Mouse (Mus musculus) midbrain, embryonic 15.5 days (tissue): ENCODE measurements around the gene Commd7. TPM values are rescaled to one million over a fixed set of nuclear protein-coding genes. Genes with fewer than 3 reads are reported as not detected.

Source experiments
- ATAC-seq: fragments of 200-750 bp; cut with Nextera tagmentation; replicated peaks from 2 replicates; pipeline ENCODE4 v1.8.0; 2017; ENCODE audit warnings: moderate TSS enrichment
- H3K27ac ChIP-seq: fragments of 300-500 bp; sonication (generic); 2 replicates; pipeline ENCODE4 v1.5.1; 2015; ENCODE audit warnings: mild to moderate bottlenecking, inconsistent platforms
- H3K27me3 ChIP-seq: fragments of 300-500 bp; sonication (generic); replicated peaks from 2 replicates; pipeline ENCODE4 v1.6.1; 2015; ENCODE audit warnings: inconsistent platforms
- H3K36me3 ChIP-seq: fragments of 300-500 bp; sonication (generic); replicated peaks from 2 replicates; pipeline ENCODE4 v1.6.1; 2015; ENCODE audit warnings: inconsistent platforms
- H3K4me1 ChIP-seq: fragments of 300-500 bp; sonication (generic); 2 replicates; pipeline ENCODE4 v1.6.1; 2015; ENCODE audit warnings: inconsistent platforms
- H3K4me2 ChIP-seq: fragments of 300-500 bp; sonication (generic); 2 replicates; pipeline ENCODE4 v1.6.1; 2015; ENCODE audit warnings: inconsistent platforms, mild to moderate bottlenecking, moderate library complexity
- H3K4me3 ChIP-seq: fragments of 300-500 bp; sonication (generic); 2 replicates; pipeline ENCODE4 v1.5.1; 2015; ENCODE audit warnings: mild to moderate bottlenecking, inconsistent platforms
- H3K9ac ChIP-seq: fragments of 300-500 bp; sonication (generic); 2 replicates; pipeline ENCODE4 v1.6.1; 2015; ENCODE audit warnings: mild to moderate bottlenecking, inconsistent platforms
- H3K9me3 ChIP-seq: fragments of 300-500 bp; sonication (generic); 2 replicates; pipeline ENCODE4 v1.6.1; 2016; ENCODE audit warnings: inconsistent platforms
- WGBS: fragments of 180-500 bp; shearing (Covaris S2); methylation state at CpG from one replicate; pipeline ENCODE4 v1.1.7; 2015; ENCODE audit warnings: mixed read lengths; 5-methylcytosine and 5-hydroxymethylcytosine counted together
- polyA plus RNA-seq: library from polyadenylated mRNA; unstranded; fragments of >200 nt; fragmentation: Nextera tagmentation; extraction: Ambion mirVana; gene quantifications from 2 replicates; pipeline ENCODE4 v1.2.1, GENCODE M21; 2015

Commd7 gene
- polyA plus RNA-seq, 1 experiment from 2014 or later, result 98.5 TPM

DNA sequence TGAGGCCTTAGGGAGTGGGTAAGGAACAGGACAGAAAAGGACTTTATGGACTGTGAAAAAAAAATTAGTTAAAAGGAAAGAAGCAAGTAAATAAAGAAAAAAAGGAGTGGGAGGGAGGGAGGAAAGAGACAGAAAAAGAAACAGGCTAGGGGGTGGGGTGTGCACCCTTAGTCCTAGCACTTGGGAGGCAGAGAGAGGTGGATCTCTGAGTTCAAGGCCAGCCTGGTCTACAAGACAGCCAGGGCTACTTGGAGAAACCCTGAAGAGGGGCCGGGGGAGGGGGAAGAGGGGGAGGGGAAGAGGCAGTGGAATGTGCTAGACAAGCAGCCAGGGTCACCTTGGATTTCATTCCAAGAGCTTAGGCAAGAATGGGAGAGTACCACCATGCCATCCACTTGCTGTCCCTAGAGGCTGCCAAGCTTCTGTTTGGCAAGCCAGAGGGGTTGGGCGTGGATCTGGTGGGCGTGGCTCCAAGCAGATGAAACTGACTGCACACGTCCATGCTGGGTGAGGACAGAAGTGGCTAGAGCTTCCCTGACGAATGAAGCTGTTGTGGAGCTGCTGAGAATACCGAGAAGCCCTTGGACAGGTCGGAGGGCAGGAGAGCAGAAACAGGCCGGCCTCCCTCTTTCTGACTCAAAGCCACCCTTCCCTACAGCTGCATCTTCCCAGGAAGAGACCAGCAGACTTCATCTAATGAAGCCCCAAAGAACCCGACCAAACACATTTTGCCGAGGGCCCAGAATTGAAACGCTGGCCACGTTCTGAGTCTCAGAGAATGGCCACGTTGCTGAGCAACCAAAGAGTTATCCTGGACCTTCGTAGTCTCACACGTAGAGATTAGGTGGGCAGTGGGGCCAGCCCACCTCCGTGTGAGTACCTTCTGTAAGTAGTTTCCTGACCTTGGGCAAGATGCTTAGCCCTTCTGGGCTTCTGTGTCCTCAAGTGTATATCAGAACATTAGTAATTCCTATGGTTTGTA lies 31.6 kb downstream of the Commd7 start:
- Histone ChIP-seq H3K9me3 (no peaks in the 10 kb centered on the region), H3K4me1 (peaks cover 13% of the 10 kb centered on the region), H3K4me3 (no peak overlapping the region), H3K36me3 (no peaks in the 10 kb centered on the region), H3K27ac (peak overlapping the region; percentile 67), H3K27me3 (no peaks in the 10 kb centered on the region), H3K9ac (no peak overlapping the region), H3K4me2 (no peak overlapping the region)
- ATAC-seq, result peak; percentile 51
- 25% methylated on average over 16 of the region's 16 CpGs for WGBS

DNA sequence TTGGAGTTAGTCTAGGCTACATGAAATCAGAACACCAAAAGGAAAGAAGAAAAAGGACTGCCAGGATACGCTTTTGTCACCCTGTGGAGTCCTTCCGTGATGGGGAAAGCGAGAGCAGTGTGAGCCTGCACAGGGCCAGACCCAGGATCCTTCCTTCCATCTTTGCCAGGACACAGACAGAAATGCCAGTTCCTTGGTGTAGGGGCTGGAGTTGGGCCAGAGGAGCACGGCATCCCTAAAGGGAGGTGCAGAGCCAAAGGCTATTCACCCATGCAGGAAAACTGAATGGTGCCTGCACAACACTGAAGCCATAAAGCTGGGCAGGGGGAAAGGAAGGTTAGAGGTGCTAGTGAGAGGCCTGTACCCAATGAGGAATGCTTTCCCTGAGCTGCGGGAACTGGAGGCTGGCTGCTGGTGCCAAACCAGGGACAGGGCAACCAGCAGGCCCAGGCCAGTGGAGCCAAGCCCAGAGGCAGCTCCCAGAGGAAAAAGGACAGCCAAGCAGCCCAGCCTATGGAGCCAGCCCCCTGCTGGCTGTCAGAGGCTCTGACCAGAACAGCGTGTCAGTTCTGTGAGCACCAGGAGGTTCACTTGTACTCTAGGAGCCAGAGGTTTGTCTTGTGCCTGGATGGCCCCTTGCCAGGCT lies 32.4 kb downstream of the Commd7 start:
- WGBS, result 54% methylated on average over 6 of the region's 6 CpGs
- peak; percentile 69; the same call in 1 of the 2 replicates for ATAC-seq
- H3K27me3 ChIP-seq, result no peaks in the 10 kb centered on the region
- H3K9ac ChIP-seq, result no peak overlapping the region
- H3K4me1 ChIP-seq, result peaks cover 13% of the 10 kb centered on the region
- no peak overlapping the region for H3K4me2 ChIP-seq
- H3K4me3 ChIP-seq, result no peak overlapping the region
- H3K27ac ChIP-seq, result peak overlapping the region; percentile 49
- no peaks in the 10 kb centered on the region for H3K9me3 ChIP-seq
- no peaks in the 10 kb centered on the region for H3K36me3 ChIP-seq

DNA sequence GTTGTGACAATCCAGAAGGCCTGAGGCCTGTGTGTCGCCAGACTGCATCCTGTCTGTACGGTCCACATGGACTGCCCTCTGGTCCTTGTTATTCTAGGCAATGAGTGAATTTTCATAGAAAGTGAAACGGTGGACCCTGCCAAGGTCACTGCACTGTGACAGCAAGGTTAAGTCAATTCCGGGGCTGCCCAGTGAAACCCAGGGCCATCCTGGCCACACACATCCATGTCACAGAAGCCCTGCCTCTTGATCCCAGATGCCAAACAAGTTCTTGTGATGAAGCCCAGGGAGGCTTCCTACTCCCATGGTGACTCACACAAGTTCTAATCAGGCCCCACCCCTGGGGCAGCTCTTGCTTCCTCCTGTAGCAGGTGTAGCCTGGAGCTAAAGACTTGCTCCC lies 35.0 kb downstream of the Commd7 start:
- H3K4me1 ChIP-seq, result peaks cover 17% of the 10 kb centered on the region
- no peak overlapping the region for H3K4me2 ChIP-seq
- H3K27me3 ChIP-seq, result no peaks in the 10 kb centered on the region
- no peak overlapping the region for H3K4me3 ChIP-seq
- no peak overlapping the region for H3K27ac ChIP-seq
- ATAC-seq, result no peak
- no peaks in the 10 kb centered on the region for H3K36me3 ChIP-seq
- 86% methylated on average over 4 of the region's 4 CpGs for WGBS
- H3K9me3 ChIP-seq, result no peaks in the 10 kb centered on the region
- no peak overlapping the region for H3K9ac ChIP-seq

DNA sequence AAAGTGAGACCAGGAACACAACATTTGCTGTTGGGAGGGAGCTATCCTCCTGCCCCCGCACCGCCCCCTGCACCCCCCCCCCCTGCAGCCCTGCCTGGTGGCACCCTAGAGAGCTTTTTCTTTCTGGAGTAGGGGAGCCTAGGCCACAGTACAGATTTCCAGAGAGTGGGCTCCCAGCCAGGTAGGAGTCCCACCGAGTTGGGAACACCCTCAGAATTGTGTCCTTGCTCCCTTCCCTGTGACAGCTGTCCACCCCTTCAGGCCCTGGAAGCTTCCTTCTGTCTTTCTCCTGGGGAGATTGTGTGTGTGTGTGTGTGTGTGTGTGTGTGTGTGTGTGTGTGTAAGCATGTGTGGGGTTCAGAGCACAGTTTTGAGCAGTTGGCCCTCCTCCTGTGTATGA lies 35.6 kb downstream of the Commd7 start:
- Histone ChIP-seq H3K4me1 (peaks cover 17% of the 10 kb centered on the region), H3K27me3 (no peaks in the 10 kb centered on the region), H3K9me3 (no peaks in the 10 kb centered on the region), H3K4me2 (no peak overlapping the region), H3K27ac (no peak overlapping the region), H3K9ac (no peak overlapping the region), H3K4me3 (no peak overlapping the region), H3K36me3 (no peaks in the 10 kb centered on the region)
- ATAC-seq, result no peak
- 75% methylated on average over 3 of the region's 3 CpGs for WGBS

DNA sequence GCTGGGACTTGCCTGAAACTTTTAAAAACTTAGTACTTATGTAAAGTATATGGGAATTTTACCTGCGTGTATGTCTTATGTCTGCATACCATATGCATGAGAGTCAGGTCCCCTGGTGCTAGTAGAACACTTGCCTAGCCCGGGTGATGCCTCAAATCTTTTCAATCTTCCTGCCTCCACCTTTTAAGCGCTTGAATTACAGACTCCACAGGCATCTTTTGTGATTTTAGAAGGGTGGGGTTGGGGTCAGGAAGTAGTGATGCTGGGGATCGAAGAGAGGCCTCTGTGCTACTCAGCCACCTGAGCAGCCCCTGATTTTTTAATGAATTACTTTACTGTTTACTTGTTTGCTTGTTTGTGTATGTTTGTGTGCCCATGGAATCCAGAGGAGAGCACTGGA lies 37.6 kb downstream of the Commd7 start:
- Histone ChIP-seq H3K4me2 (no peak overlapping the region), H3K4me1 (peaks cover 5% of the 10 kb centered on the region), H3K9ac (no peak overlapping the region), H3K36me3 (no peaks in the 10 kb centered on the region), H3K27ac (no peak overlapping the region), H3K9me3 (no peaks in the 10 kb centered on the region), H3K4me3 (no peak overlapping the region), H3K27me3 (no peaks in the 10 kb centered on the region)
- ATAC-seq, result no peak
- WGBS, result 40% methylated on average over 4 of the region's 4 CpGs

DNA sequence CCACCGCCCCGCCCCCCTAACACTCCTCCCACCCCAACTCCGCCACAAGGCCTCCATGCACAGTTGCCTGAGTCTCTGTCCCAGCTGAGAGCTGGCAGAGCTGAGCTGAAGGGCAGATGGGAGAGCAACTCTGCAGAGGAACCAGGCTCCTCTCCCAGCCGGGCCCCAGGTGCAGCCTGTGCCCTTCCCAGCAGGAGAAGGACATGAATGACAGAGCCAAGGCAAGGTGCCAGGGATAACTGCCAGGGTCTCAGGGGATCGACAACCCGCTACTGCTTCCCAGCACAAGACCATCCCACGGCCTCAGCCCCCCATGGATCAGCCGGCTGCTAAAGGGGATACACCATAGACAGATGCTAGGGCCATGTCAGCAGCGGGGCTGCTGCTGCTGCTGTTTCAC lies 39.4 kb downstream of the Commd7 start:
- Histone ChIP-seq H3K36me3 (no peaks in the 10 kb centered on the region), H3K9me3 (no peaks in the 10 kb centered on the region), H3K27me3 (no peaks in the 10 kb centered on the region), H3K27ac (0 out of 2 replicates have a peak overlapping the region, but pooled peaks have one; percentile 15), H3K4me2 (no peak overlapping the region), H3K9ac (no peak overlapping the region), H3K4me1 (peaks cover 5% of the 10 kb centered on the region; the same call in 1 of the 2 replicates), H3K4me3 (no peak overlapping the region)
- ATAC-seq, result peak; percentile 72
- WGBS, result 26% methylated on average over 9 of the region's 9 CpGs

DNA sequence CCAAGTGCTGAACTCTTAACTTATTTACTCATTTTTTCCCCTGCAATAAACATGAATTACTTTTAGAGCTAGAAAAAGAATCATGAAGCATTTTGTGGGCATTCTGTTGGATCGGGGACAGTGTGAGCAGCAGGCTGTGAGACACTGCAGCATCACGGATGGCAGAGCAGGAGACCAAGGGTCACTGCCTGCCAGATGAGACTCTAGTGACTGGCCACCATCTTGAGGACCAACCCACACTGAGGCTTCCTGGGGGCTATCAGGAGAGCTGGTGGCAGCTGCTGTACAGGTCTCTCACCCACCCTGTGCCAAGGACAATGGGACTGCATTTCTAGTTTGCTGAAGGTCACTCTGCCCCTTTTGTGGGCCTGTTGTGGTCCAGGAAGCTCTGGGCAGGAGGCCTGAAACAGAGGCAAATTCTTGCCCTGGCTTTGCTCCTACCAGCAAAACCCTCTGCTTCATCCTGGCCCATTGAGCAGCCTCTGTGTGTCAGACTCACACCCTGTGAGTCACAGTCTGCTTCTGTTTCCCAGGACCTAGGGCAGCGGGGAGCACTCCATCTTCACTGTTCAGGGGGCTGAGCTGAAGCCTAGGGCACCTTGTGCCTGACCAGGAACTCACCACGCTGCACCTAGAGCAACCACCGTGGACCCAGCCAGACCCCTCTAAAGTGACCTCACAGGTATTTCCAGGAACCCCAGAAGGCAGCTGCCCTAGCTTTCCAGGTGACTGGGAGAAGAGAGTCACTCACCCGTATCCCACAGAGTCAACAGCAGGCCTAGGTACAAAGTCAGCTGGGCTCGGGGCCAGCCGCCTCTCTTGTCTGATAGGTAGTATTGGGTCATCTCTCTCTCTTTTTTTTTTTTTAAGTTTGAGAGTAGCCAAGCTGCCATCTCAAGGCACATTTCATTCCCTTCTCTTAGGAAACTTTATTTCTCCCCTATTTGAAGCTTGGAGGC lies 40.2 kb downstream of the Commd7 start:
- no peak for ATAC-seq
- Histone ChIP-seq H3K9me3 (no peaks in the 10 kb centered on the region), H3K4me2 (no peak overlapping the region), H3K27ac (0 out of 2 replicates have a peak overlapping the region, but pooled peaks have one; percentile 8), H3K4me3 (no peak overlapping the region), H3K4me1 (peaks cover 5% of the 10 kb centered on the region; the same call in 1 of the 2 replicates), H3K27me3 (no peaks in the 10 kb centered on the region), H3K9ac (no peak overlapping the region), H3K36me3 (no peaks in the 10 kb centered on the region)
- WGBS, result 77% methylated on average over 8 of the region's 8 CpGs

DNA sequence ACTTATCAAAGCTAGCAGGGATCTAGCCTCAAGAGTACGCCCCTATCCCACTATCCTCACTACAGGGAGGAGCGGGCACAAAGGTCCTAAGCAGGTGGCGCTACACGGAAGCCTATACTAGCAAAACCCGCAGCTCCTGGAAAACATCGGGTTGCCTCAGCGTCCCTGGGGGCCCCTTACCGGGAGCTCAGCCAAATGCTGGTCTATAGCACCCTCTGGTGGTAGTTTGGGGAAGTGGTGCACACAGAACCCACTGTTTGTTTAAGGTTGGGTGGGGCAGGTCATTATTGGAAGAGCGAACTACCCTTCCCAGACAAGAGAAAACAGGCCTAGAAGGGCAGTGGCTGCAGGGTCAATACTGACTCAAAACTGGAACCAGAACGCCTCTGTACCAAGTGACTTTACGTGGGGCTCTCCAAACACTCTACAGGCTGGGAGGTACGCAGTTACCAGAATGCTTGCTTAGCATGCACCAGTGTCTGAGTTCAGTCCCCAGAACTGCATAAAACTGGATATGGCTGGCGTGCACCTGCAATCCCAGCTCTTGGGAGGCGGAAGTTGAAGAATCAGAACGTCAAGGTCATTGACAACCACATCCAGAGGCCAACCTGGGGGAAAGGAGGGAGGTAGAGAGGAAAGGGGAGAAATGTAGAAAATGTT lies 45.9 kb downstream of the Commd7 start:
- H3K4me3 ChIP-seq, result no peak overlapping the region

DNA sequence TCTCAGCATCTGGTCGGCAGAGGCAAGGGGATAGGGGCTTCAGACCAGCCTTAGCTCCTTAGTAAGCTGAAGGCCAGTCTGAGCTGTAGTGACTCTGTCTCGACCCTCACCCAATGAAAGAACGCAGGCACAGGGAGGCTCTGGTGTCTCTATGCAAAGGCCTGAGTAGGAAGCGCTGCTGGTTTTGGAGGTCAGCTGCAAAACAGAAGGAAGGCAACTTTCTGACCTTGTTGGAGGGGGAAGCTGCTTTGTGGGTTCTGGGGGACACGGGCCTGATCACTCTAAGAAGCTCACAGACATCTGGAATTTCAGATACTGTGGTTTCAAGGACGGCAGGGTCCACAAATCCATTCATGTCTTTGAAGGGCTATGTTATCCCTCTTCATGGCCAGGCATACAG lies 46.6 kb downstream of the Commd7 start:
- Histone ChIP-seq H3K9me3 (no peaks in the 10 kb centered on the region), H3K9ac (no peak overlapping the region), H3K4me2 (no peak overlapping the region), H3K27me3 (no peaks in the 10 kb centered on the region; the same call in 1 of the 2 replicates), H3K4me3 (no peak overlapping the region), H3K27ac (no peak overlapping the region), H3K4me1 (peaks cover 6% of the 10 kb centered on the region), H3K36me3 (no peaks in the 10 kb centered on the region)
- WGBS, result 67% methylated on average over 6 of the region's 6 CpGs
- ATAC-seq, result no peak

More for the DNA sequence above, 45.9 kb downstream of the Commd7 start:
- peak; percentile 85 for ATAC-seq
- WGBS, result 10% methylated on average over 15 of the region's 15 CpGs
- H3K27ac ChIP-seq, result no peak overlapping the region
- no peaks in the 10 kb centered on the region for H3K9me3 ChIP-seq
- no peaks in the 10 kb centered on the region for H3K36me3 ChIP-seq
- peak overlapping the region; percentile 47 for H3K4me2 ChIP-seq
- no peak overlapping the region for H3K9ac ChIP-seq
- H3K27me3 ChIP-seq, result no peaks in the 10 kb centered on the region; the same call in 1 of the 2 replicates
- H3K4me1 ChIP-seq, result peaks cover 6% of the 10 kb centered on the region

DNA sequence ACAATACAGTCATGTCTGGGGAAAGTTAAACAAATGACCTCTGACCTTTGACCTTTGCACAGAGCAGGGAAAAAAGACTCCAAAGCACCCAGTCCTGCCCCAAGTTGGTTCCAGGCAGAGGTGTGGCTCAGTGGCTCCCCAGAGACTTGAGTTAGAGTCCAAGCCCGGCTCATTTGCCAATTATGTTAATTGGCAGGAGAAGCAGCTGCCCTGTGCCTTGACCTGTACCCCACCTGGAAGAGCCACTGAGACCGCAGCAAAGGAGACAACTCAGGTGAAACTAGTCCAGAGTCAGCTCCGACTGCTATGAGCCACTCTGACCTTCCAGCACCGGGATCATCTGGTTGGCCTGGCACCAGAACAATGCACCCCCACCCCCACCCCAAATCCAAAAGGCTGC lies 48.2 kb downstream of the Commd7 start:
- no peak overlapping the region for H3K9ac ChIP-seq
- ATAC-seq, result no peak
- H3K4me2 ChIP-seq, result no peak overlapping the region
- H3K27ac ChIP-seq, result no peak overlapping the region
- 72% methylated on average over 4 of the region's 4 CpGs for WGBS
- no peaks in the 10 kb centered on the region; the same call in 1 of the 2 replicates for H3K27me3 ChIP-seq
- H3K36me3 ChIP-seq, result no peaks in the 10 kb centered on the region
- H3K4me1 ChIP-seq, result peaks cover 6% of the 10 kb centered on the region
- H3K4me3 ChIP-seq, result no peak overlapping the region
- H3K9me3 ChIP-seq, result no peaks in the 10 kb centered on the region

DNA sequence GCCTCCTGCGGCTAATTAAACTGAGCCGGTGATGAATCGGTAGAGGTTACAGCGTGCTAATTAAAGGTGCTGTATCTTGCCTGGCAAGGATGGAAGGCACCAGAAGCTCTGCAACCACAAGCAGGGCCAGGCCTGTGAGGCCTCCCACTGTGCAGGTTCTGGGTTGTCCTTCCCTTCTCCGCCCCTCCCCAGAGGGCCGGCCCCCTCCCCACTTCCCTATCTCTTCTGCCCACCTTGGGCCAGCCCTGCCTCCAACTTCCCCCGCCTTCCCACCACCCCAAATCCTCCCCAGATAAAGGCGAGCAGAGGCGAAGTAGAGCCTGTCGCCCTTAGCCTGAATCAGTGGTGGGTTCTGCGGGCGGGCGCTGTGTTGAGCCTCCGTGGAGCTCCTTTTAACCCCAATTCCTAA lies 48.9 kb downstream of the Commd7 start:
- 51% methylated on average over 13 of the region's 14 CpGs for WGBS
- no peaks in the 10 kb centered on the region for H3K36me3 ChIP-seq
- H3K4me1 ChIP-seq, result peaks cover 6% of the 10 kb centered on the region
- ATAC-seq, result no peak
- no peak overlapping the region for H3K4me2 ChIP-seq
- H3K27me3 ChIP-seq, result no peaks in the 10 kb centered on the region; the same call in 1 of the 2 replicates
- H3K27ac ChIP-seq, result no peak overlapping the region
- no peak overlapping the region for H3K4me3 ChIP-seq
- H3K9me3 ChIP-seq, result no peaks in the 10 kb centered on the region
- no peak overlapping the region for H3K9ac ChIP-seq
